Mouse (Mus musculus) central nervous system, embryonic 18 days (tissue): ENCODE measurements around the gene Tnnt3. TPM values are rescaled to one million over a fixed set of nuclear protein-coding genes. Genes with fewer than 3 reads are reported as not detected.

Source experiments
- polyA plus RNA-seq: library from polyadenylated mRNA; depleted of rRNA; stranded (reverse); fragments of >200 nt; gene quantifications from 2 replicates; pipeline ENCODE4 v1.2.3, GENCODE M21; 2012; rRNA removed

Gene Tnnt3
- 1.2 and 47.8 TPM in 2 replicates for polyA plus RNA-seq

GRCm38 (mm10) chr7:142498575-142498974 lies at the start of gene Tnnt3:
Gene Tnnt3 (plus strand): TSS chr7:142498836.

GRCm38 (mm10) chr7:142460636-142461077 lies 38.0 kb upstream of the Tnnt3 start, which contains the start of gene Lsp1:
Gene Lsp1 (plus strand): TSS chr7:142460809.

GRCm38 (mm10) chr7:142532671-142533058 lies 34.0 kb downstream of the Tnnt3 start, which contains the start of gene Mrpl23:
Gene Mrpl23 (plus strand): TSS chr7:142532686.

Other genes starting within 250 kb of the Tnnt3 start
- gene Gm2431, start 240.5 kb upstream of the Tnnt3 start, polyA plus RNA-seq: not detected in 2 replicates
- gene Gm4559, start 224.5 kb upstream of the Tnnt3 start, polyA plus RNA-seq: not detected in 2 replicates
- not detected in 2 replicates for gene Krtap5-1, start 201.7 kb upstream of the Tnnt3 start, polyA plus RNA-seq
- not detected in 2 replicates for gene Krtap5-4, start 195.3 kb upstream of the Tnnt3 start, polyA plus RNA-seq
- gene Ifitm10, start 125.1 kb upstream of the Tnnt3 start, polyA plus RNA-seq: 6.9 and 7.4 TPM in 2 replicates
- 0.28 and 0.48 TPM in 2 replicates for gene Gm49369, start 116.2 kb upstream of the Tnnt3 start, polyA plus RNA-seq
- gene Ctsd, start 110.8 kb upstream of the Tnnt3 start, polyA plus RNA-seq: 186 and 196 TPM in 2 replicates
- gene Syt8, start 64.0 kb upstream of the Tnnt3 start, polyA plus RNA-seq: 0.11 and 3.3 TPM in 2 replicates
- gene Tnni2, start 57.0 kb upstream of the Tnnt3 start, polyA plus RNA-seq: 1.3 and 75.5 TPM in 2 replicates
- gene Lsp1, start 38.0 kb upstream of the Tnnt3 start, polyA plus RNA-seq: 7.4 and 8.8 TPM in 2 replicates
- 107 and 117 TPM in 2 replicates for gene Mrpl23, start 33.9 kb downstream of the Tnnt3 start, polyA plus RNA-seq
- gene Igf2, start 168.0 kb downstream of the Tnnt3 start, polyA plus RNA-seq: 267 and 401 TPM in 2 replicates
- 0.05 TPM in 2 replicates for gene Gm49394, start 171.1 kb downstream of the Tnnt3 start, polyA plus RNA-seq
- 0.66 TPM in 1 of 2 replicates, not detected in the other for gene Ins2, start 244.5 kb downstream of the Tnnt3 start, polyA plus RNA-seq